Mouse (Mus musculus): ENCODE measurements around the gene Josd1.

The Josd1 gene

GRCm38 (mm10) chr15:79687646-79688267 lies at the start of gene Josd1:
TSS of gene Josd1 (minus strand) at chr15:79687919.
- peak; percentile 98 for DNase-seq

GRCm38 (mm10) chr15:79734311-79734710 lies 46.6 kb upstream of the Josd1 start:
- DNase-seq = no peak

GRCm38 (mm10) chr15:79733640-79734039 lies 45.9 kb upstream of the Josd1 start:
- no peak for DNase-seq

- no peak for DNase-seq
Measured at GRCm38 (mm10) chr15:79733192-79733591, 45.5 kb upstream of the Josd1 start.

GRCm38 (mm10) chr15:79731554-79731953 lies 43.8 kb upstream of the Josd1 start:
- no peak for DNase-seq

GRCm38 (mm10) chr15:79728731-79729388 lies 41.1 kb upstream of the Josd1 start:
- DNase-seq = no peak

- DNase-seq = no peak
Measured at GRCm38 (mm10) chr15:79728311-79728710, 40.6 kb upstream of the Josd1 start.

- no peak for DNase-seq
Measured at GRCm38 (mm10) chr15:79727840-79728239, 40.1 kb upstream of the Josd1 start.

GRCm38 (mm10) chr15:79725190-79725789 lies 37.6 kb upstream of the Josd1 start:
- no peak for DNase-seq

GRCm38 (mm10) chr15:79723439-79723838 lies 35.7 kb upstream of the Josd1 start:
- DNase-seq = peak; percentile 62

- no peak for DNase-seq
Measured at GRCm38 (mm10) chr15:79720796-79721195, 33.1 kb upstream of the Josd1 start.

GRCm38 (mm10) chr15:79720267-79720666 lies 32.5 kb upstream of the Josd1 start:
- DNase-seq = no peak

GRCm38 (mm10) chr15:79716710-79717109 lies 29.0 kb upstream of the Josd1 start:
- no peak for DNase-seq

- no peak for DNase-seq
Measured at GRCm38 (mm10) chr15:79715646-79716045, 27.9 kb upstream of the Josd1 start.

GRCm38 (mm10) chr15:79708229-79708822 lies 20.6 kb upstream of the Josd1 start:
- DNase-seq = no peak

- DNase-seq = peak; percentile 36
Measured at GRCm38 (mm10) chr15:79706603-79707214, 19.0 kb upstream of the Josd1 start.

GRCm38 (mm10) chr15:79697558-79698187 lies 10.0 kb upstream of the Josd1 start:
- DNase-seq = no peak

GRCm38 (mm10) chr15:79697011-79697410 lies 9.3 kb upstream of the Josd1 start:
- DNase-seq = peak; percentile 29

- DNase-seq = peak; percentile 35
Measured at GRCm38 (mm10) chr15:79696508-79696907, 8.8 kb upstream of the Josd1 start.

GRCm38 (mm10) chr15:79695516-79695915 lies 7.8 kb upstream of the Josd1 start:
- DNase-seq = no peak

- DNase-seq = no peak
Measured at GRCm38 (mm10) chr15:79694512-79694911, 6.8 kb upstream of the Josd1 start.

- DNase-seq = no peak
Measured at GRCm38 (mm10) chr15:79693740-79694139, 6.0 kb upstream of the Josd1 start.

- no peak for DNase-seq
Measured at GRCm38 (mm10) chr15:79692334-79692733, 4.6 kb upstream of the Josd1 start.
